Mouse (Mus musculus): Measurements from ENCODE around the gene Tmem100.

Gene Tmem100

GRCm38 (mm10) chr11:90013657-90014056 is 16.5 kb upstream of the Tmem100 start:
- no peak for DNase-seq (ENCODE audit: low read depth, low spot score)

GRCm38 (mm10) chr11:90015281-90015680 is 14.9 kb upstream of the Tmem100 start:
- DNase-seq (ENCODE audit: low read depth, low spot score) = no peak

GRCm38 (mm10) chr11:90019161-90019560 is 11.0 kb upstream of the Tmem100 start:
- peak; percentile 20 for DNase-seq (ENCODE audit: low read depth, low spot score)

- DNase-seq (ENCODE audit: low read depth, low spot score) = no peak
Measured at GRCm38 (mm10) chr11:90025891-90026801, 4.0 kb upstream of the Tmem100 start.

GRCm38 (mm10) chr11:90026802-90027174 is 3.4 kb upstream of the Tmem100 start:
- no peak for DNase-seq (ENCODE audit: low read depth, low spot score)

GRCm38 (mm10) chr11:90027216-90027615 is 2.9 kb upstream of the Tmem100 start:
- DNase-seq (ENCODE audit: low read depth, low spot score) = no peak

GRCm38 (mm10) chr11:90028746-90029145 is 1.4 kb upstream of the Tmem100 start:
- DNase-seq (ENCODE audit: low read depth, low spot score) = no peak

GRCm38 (mm10) chr11:90029354-90029753 is 794 bp upstream of the Tmem100 start:
- DNase-seq (ENCODE audit: low read depth, low spot score) = no peak

GRCm38 (mm10) chr11:90030557-90030956 is 409 bp downstream of the Tmem100 start:
- DNase-seq (ENCODE audit: low read depth, low spot score) = no peak

GRCm38 (mm10) chr11:90031076-90031475 is 928 bp downstream of the Tmem100 start:
- DNase-seq (ENCODE audit: low read depth, low spot score) = no peak

- no peak for DNase-seq (ENCODE audit: low read depth, low spot score)
Measured at GRCm38 (mm10) chr11:90032807-90033206, 2.7 kb downstream of the Tmem100 start.

GRCm38 (mm10) chr11:90033442-90033841 is 3.3 kb downstream of the Tmem100 start:
- no peak for DNase-seq (ENCODE audit: low read depth, low spot score)

- DNase-seq (ENCODE audit: low read depth, low spot score) = no peak
Measured at GRCm38 (mm10) chr11:90034646-90035045, 4.5 kb downstream of the Tmem100 start.

- no peak for DNase-seq (ENCODE audit: low read depth, low spot score)
Measured at GRCm38 (mm10) chr11:90035532-90035931, 5.4 kb downstream of the Tmem100 start.

- no peak for DNase-seq (ENCODE audit: low read depth, low spot score)
Measured at GRCm38 (mm10) chr11:90036416-90036815, 6.3 kb downstream of the Tmem100 start.

- DNase-seq (ENCODE audit: low read depth, low spot score) = no peak
Measured at GRCm38 (mm10) chr11:90038022-90038421, 7.9 kb downstream of the Tmem100 start.

- DNase-seq (ENCODE audit: low read depth, low spot score) = no peak
Measured at GRCm38 (mm10) chr11:90044459-90044858, 14.3 kb downstream of the Tmem100 start.

GRCm38 (mm10) chr11:90046211-90046610 is 16.1 kb downstream of the Tmem100 start:
- no peak for DNase-seq (ENCODE audit: low read depth, low spot score)

- no peak for DNase-seq (ENCODE audit: low read depth, low spot score)
Measured at GRCm38 (mm10) chr11:90047271-90047670, 17.1 kb downstream of the Tmem100 start.

- no peak for DNase-seq (ENCODE audit: low read depth, low spot score)
Measured at GRCm38 (mm10) chr11:90050016-90050415, 19.9 kb downstream of the Tmem100 start.

GRCm38 (mm10) chr11:90052785-90053184 is 22.6 kb downstream of the Tmem100 start:
- DNase-seq (ENCODE audit: low read depth, low spot score) = no peak

- no peak for DNase-seq (ENCODE audit: low read depth, low spot score)
Measured at GRCm38 (mm10) chr11:90053820-90054219, 23.7 kb downstream of the Tmem100 start.

- DNase-seq (ENCODE audit: low read depth, low spot score) = no peak
Measured at GRCm38 (mm10) chr11:90054401-90054800, 24.3 kb downstream of the Tmem100 start.

All from retina, postnatal 7 days (tissue).